Mouse (Mus musculus) forebrain, embryonic 16.5 days (tissue): Measurements from ENCODE around the gene Mroh2a. TPM values are rescaled to one million over a fixed set of nuclear protein-coding genes. Genes with fewer than 3 reads are reported as not detected.
"Not testable (repeated sequence)": the region's sequence is repeated elsewhere in the genome, so short reads cannot be mapped to it uniquely, and the experiment has no call there.

Experiments
- ATAC-seq: fragments of 200-750 bp; cut with Nextera tagmentation; 2 replicates; pipeline ENCODE4 v1.8.0; 2017; ENCODE audit warnings: mild to moderate bottlenecking, moderate library complexity
- H3K27ac ChIP-seq: fragments of 300-500 bp; sonication (generic); 2 replicates; pipeline ENCODE4 v1.5.1; 2014; ENCODE audit warnings: low read length, control low read depth
- H3K27me3 ChIP-seq: fragments of 300-500 bp; sonication (generic); replicated peaks from 2 replicates; pipeline ENCODE4 v1.6.1; 2014; ENCODE audit warnings: low read length; ENCODE audit not compliant: control insufficient read depth, insufficient read depth
- H3K36me3 ChIP-seq: fragments of 300-500 bp; sonication (generic); 2 replicates; pipeline ENCODE4 v1.6.1; 2014; ENCODE audit not compliant: control insufficient read depth, insufficient read depth
- H3K4me1 ChIP-seq: fragments of 300-500 bp; sonication (generic); replicated peaks from 2 replicates; pipeline ENCODE4 v1.6.1; 2014; ENCODE audit warnings: low read length; ENCODE audit not compliant: control insufficient read depth, insufficient read depth
- H3K4me2 ChIP-seq: fragments of 300-500 bp; sonication (generic); 2 replicates; pipeline ENCODE4 v1.6.1; 2014; ENCODE audit warnings: mild to moderate bottlenecking, low read length, control low read depth
- H3K4me3 ChIP-seq: fragments of 300-500 bp; sonication (generic); replicated peaks from 2 replicates; pipeline ENCODE4 v1.5.1; 2014; ENCODE audit warnings: mild to moderate bottlenecking, low read length, control low read depth
- H3K9ac ChIP-seq: fragments of 300-500 bp; sonication (generic); replicated peaks from 2 replicates; pipeline ENCODE4 v1.6.1; 2014; ENCODE audit warnings: low read depth, low read length, control low read depth
- H3K9me3 ChIP-seq: fragments of 300-500 bp; sonication (generic); 2 replicates; pipeline ENCODE4 v1.6.1; 2016; ENCODE audit warnings: low read length; ENCODE audit not compliant: control insufficient read depth
- WGBS: fragments of 180-500 bp; shearing (Covaris S2); extraction: QIAGEN DNeasy Blood & Tissue Kit; methylation state at CpG from one replicate; pipeline ENCODE4 v1.1.7; 2014; 5-methylcytosine and 5-hydroxymethylcytosine counted together
- polyA plus RNA-seq: library from polyadenylated mRNA; unstranded; fragments of >200 nt; fragmentation: Nextera tagmentation; extraction: Ambion mirVana; gene quantifications from 2 replicates; pipeline ENCODE4 v1.2.1, GENCODE M21; 2015

Mroh2a gene
- polyA plus RNA-seq, 1 experiment from 2014 or later: 1.0 TPM

- no peak overlapping the region for H3K9ac ChIP-seq
- no peaks in the 10 kb centered on the region for H3K4me1 ChIP-seq
- no peak overlapping the region for H3K4me3 ChIP-seq
- H3K27ac ChIP-seq: no peak overlapping the region
- H3K27me3 ChIP-seq: no peaks in the 10 kb centered on the region
- H3K36me3 ChIP-seq: no peaks in the 10 kb centered on the region
- no peak for ATAC-seq
- 67% methylated on average over 2 of the region's 2 CpGs for WGBS
- H3K9me3 ChIP-seq: peaks cover 53% of the 10 kb centered on the region
- H3K4me2 ChIP-seq: no peak overlapping the region
Measured at GRCm38 (mm10) chr1:88217144-88217543, 9.6 kb upstream of the Mroh2a start.

GRCm38 (mm10) chr1:88217576-88217975, 9.2 kb upstream of the Mroh2a start:
- Histone ChIP-seq H3K27me3 (no peaks in the 10 kb centered on the region), H3K9ac (no peak overlapping the region), H3K4me3 (no peak overlapping the region), H3K36me3 (no peaks in the 10 kb centered on the region), H3K9me3 (peaks cover 50% of the 10 kb centered on the region), H3K27ac (no peak overlapping the region), H3K4me2 (no peak overlapping the region), H3K4me1 (no peaks in the 10 kb centered on the region)
- no peak for ATAC-seq
- WGBS: 39% methylated on average over 3 of the region's 3 CpGs

GRCm38 (mm10) chr1:88218051-88218450, 8.7 kb upstream of the Mroh2a start:
- Histone ChIP-seq H3K4me1 (no peaks in the 10 kb centered on the region), H3K4me2 (no peak overlapping the region), H3K27me3 (no peaks in the 10 kb centered on the region), H3K9me3 (peaks cover 45% of the 10 kb centered on the region), H3K27ac (no peak overlapping the region), H3K4me3 (no peak overlapping the region), H3K9ac (no peak overlapping the region), H3K36me3 (no peaks in the 10 kb centered on the region)
- no peak for ATAC-seq
- WGBS: 75% methylated on average over 9 of the region's 9 CpGs

GRCm38 (mm10) chr1:88218591-88218990, 8.2 kb upstream of the Mroh2a start:
- no peaks in the 10 kb centered on the region for H3K36me3 ChIP-seq
- no peak overlapping the region for H3K4me2 ChIP-seq
- no peak overlapping the region for H3K9ac ChIP-seq
- 50% methylated on average over 4 of the region's 4 CpGs for WGBS
- H3K9me3 ChIP-seq: peaks cover 40% of the 10 kb centered on the region
- no peak for ATAC-seq
- no peak overlapping the region for H3K27ac ChIP-seq
- no peaks in the 10 kb centered on the region for H3K27me3 ChIP-seq
- H3K4me3 ChIP-seq: no peak overlapping the region
- H3K4me1 ChIP-seq: no peaks in the 10 kb centered on the region

- Histone ChIP-seq H3K9me3 (peaks cover 35% of the 10 kb centered on the region), H3K27ac (no peak overlapping the region), H3K27me3 (no peaks in the 10 kb centered on the region), H3K9ac (no peak overlapping the region), H3K36me3 (no peaks in the 10 kb centered on the region), H3K4me1 (no peaks in the 10 kb centered on the region), H3K4me3 (no peak overlapping the region), H3K4me2 (no peak overlapping the region)
- ATAC-seq: no peak
- 22% methylated on average over 1 of the region's 1 CpGs for WGBS
Measured at GRCm38 (mm10) chr1:88219054-88219453, 7.7 kb upstream of the Mroh2a start.

- no peak for ATAC-seq
- Histone ChIP-seq H3K9ac (no peak overlapping the region), H3K4me1 (no peaks in the 10 kb centered on the region), H3K36me3 (no peaks in the 10 kb centered on the region), H3K9me3 (peaks cover 26% of the 10 kb centered on the region), H3K4me3 (no peak overlapping the region), H3K4me2 (no peak overlapping the region), H3K27me3 (no peaks in the 10 kb centered on the region), H3K27ac (no peak overlapping the region)
Measured at GRCm38 (mm10) chr1:88220336-88220735, 6.5 kb upstream of the Mroh2a start.

- Histone ChIP-seq H3K4me3 (no peak overlapping the region), H3K9ac (no peak overlapping the region), H3K4me1 (no peaks in the 10 kb centered on the region), H3K9me3 (peaks cover 28% of the 10 kb centered on the region), H3K27me3 (no peaks in the 10 kb centered on the region), H3K27ac (no peak overlapping the region), H3K36me3 (no peaks in the 10 kb centered on the region), H3K4me2 (no peak overlapping the region)
- 46% methylated on average over 2 of the region's 2 CpGs for WGBS
- ATAC-seq: no peak
Measured at GRCm38 (mm10) chr1:88222216-88222615, 4.6 kb upstream of the Mroh2a start.

GRCm38 (mm10) chr1:88223011-88223515, 3.7 kb upstream of the Mroh2a start:
- not testable (repeated sequence) for H3K4me1 ChIP-seq, H3K36me3 ChIP-seq, H3K27me3 ChIP-seq, ATAC-seq, H3K4me2 ChIP-seq, H3K4me3 ChIP-seq, H3K9ac ChIP-seq, H3K27ac ChIP-seq
- peaks cover 31% of the 10 kb centered on the region for H3K9me3 ChIP-seq

- H3K36me3 ChIP-seq: no peaks in the 10 kb centered on the region
- H3K9me3 ChIP-seq: peaks cover 35% of the 10 kb centered on the region
- no peak for ATAC-seq
Measured at GRCm38 (mm10) chr1:88223591-88223990, 3.2 kb upstream of the Mroh2a start.

More at GRCm38 (mm10) chr1:88223591-88223990, 3.2 kb upstream of the Mroh2a start:
- Histone ChIP-seq H3K4me2 (no peak overlapping the region), H3K27ac (no peak overlapping the region), H3K27me3 (no peaks in the 10 kb centered on the region), H3K4me1 (no peaks in the 10 kb centered on the region), H3K9ac (no peak overlapping the region), H3K4me3 (no peak overlapping the region)
- WGBS: 48% methylated on average over 1 of the region's 1 CpGs
